Mouse (Mus musculus) retina, adult 2 months (tissue): ENCODE measurements around the gene 9130019O22Rik.
A peak's percentile ranks its signal among the peaks of the same experiment; 100 is the strongest.
"Not testable (repeated sequence)": the region's sequence is repeated elsewhere in the genome, so short reads cannot be mapped to it uniquely, and the experiment has no call there.

Source experiments
- DNase-seq: peaks from one replicate; pipeline ENCODE4 v3.0.0-alpha.2; 2012; ENCODE audit warnings: low read depth, low spot score

9130019O22Rik gene

GRCm38 (mm10) chr7:127375271-127376245, 11.4 kb downstream of the 9130019O22Rik start, which contains the start of gene Zfp747:
TSS of gene Zfp747 (minus strand) at chr7:127376050.
- peak; percentile 81 for DNase-seq

DNA sequence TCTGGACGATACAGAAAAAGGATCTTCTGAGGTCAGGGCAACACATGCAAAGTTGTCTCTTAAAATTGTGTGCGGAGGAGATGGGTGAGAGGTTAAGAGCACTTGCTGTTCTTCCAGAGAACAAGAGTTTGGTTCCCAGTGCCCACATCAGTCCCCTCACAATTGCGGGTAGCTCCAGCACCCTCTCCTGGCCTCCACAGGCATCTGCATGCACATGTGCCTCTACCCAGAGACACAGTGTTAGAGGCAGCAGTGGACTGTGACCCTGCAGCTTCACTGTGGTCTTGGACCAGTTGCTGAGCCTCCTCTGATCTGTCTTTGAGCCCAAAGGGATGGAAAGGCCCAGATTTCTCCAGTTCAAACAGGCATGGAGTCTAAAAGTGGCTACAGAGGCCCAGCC, 15.1 kb downstream of the 9130019O22Rik start:
- not testable (repeated sequence) for DNase-seq

DNA sequence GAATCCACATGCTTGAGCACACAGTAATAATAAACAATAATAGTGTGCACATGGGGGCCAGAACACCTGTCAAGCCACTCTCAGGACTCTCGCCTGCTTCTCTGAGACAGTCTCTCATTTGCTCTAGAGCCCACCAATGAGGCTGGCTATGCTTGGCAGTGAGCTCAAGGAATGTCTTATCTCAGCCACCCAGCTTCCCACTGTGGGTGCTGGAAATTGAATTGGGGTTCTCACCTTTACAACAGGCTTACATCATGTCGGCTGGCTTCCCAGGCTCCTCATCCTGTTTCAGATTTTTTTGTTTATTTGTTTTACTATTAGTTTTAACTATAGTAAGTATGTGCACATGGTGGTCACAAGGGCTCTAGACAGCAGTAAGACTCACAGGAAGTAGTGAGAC, 15.8 kb downstream of the 9130019O22Rik start:
- DNase-seq = no peak

DNA sequence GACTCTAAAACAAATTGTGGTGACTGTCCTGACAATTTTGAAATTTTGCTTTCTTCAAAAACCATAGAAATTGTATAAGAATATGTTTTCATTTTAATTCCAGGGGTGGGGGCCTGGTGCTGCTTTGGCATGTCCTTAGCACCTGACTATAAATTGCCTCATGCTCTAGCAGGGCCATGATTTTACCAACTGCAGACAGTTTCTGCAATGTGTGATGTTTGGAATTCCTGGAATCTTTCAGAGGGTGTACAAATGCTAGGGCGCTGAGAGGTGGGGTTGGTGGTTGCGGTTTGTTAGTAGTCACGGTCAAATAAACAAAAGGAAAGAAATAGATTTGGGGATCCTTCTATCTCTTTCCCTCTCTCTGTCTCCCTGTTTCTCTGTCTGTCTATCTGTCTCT, 20.7 kb downstream of the 9130019O22Rik start:
- no peak for DNase-seq

DNA sequence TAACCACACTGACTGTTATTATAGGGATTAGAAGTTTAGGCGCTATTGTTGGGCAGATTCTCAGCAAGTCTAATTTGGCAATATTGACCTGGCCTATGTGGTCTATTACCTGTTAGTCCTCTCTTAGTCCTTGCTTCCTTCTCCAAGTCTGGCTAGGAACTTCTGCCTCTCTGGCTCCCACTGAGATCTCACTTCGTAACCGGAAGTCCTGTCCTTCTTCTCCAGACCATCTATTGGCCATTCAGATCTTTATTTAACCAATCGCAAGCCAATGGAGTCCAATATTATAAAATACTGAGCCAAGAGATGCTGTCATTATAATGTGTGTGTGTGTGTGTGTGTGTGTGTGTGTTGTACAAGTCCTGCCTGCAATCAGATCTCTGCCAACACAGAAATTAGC, 22.8 kb downstream of the 9130019O22Rik start:
- no peak for DNase-seq

DNA sequence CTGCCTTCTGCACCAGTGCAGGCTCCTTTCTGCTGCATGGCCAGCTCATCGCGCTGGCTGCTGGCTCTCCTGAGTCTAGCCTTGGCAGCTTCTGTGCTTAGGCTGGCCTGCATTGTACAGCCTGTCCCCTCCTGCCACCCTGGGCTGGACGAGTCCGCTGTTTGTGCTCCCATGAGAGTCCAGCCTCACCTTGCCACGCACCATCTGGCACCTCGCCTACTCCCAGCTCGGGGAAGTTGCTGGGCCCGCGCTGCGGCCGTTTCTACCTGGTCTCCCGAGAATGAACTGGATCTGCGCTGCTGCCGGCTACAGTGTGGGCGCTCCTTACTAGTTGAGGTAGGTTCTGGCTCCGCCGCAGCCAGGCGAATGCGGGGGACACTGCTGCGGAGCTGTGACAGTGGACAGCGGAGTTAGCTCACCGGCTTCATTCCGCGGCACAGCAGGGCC, 23.5 kb downstream of the 9130019O22Rik start:
- no peak for DNase-seq

- DNase-seq = not testable (repeated sequence)
These were observed 24.5 kb downstream of the 9130019O22Rik start for GRCm38 (mm10) chr7:127362418-127362817.

DNA sequence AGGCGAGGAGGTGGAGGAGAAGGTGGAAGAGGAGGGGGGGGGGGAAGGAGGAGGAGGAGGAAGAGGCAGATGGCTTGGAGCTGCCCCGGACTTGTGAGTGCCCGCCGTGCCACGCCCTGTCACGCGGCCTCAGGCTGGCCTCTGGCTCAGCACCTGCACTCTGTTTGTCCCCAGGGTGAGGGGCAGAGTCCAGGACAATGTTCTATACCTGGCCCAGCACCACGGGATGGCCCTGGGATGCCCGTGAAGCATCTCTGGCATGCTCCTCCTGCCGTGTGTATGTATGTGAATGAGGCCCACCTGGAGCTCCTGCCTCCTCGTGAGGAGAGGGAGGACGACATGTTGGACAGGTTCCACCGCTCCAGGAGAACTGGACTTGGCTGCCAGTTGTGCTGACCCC, 25.5 kb downstream of the 9130019O22Rik start:
- DNase-seq = no peak

DNA sequence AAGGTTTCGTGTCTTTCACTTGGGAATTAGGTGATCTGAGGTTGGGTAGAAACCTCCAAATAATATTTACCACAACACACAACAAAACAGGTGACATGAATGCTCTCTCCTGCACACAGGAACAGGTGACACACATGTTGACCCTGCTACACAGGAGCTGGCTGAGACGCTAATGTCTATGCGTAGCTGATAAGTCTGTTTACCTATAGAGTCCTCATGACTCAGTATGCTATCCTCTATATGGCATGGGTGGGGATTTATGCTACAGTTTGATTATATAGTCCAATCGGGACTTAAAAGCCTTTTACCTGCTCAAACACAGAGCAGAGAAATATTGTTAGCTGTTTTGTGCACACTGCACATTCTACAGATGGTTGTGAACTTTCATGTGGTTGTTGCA, 26.7 kb downstream of the 9130019O22Rik start:
- DNase-seq = no peak

- DNase-seq = no peak
These were observed 28.5 kb downstream of the 9130019O22Rik start for GRCm38 (mm10) chr7:127358472-127358871.

GRCm38 (mm10) chr7:127357871-127358270, 29.1 kb downstream of the 9130019O22Rik start:
- no peak for DNase-seq

- DNase-seq = no peak
These were observed 31.2 kb downstream of the 9130019O22Rik start for GRCm38 (mm10) chr7:127355796-127356195.

- DNase-seq = no peak
These were observed 35.5 kb downstream of the 9130019O22Rik start for GRCm38 (mm10) chr7:127351230-127352004.

GRCm38 (mm10) chr7:127346676-127347075, 40.3 kb downstream of the 9130019O22Rik start:
- no peak for DNase-seq

DNA sequence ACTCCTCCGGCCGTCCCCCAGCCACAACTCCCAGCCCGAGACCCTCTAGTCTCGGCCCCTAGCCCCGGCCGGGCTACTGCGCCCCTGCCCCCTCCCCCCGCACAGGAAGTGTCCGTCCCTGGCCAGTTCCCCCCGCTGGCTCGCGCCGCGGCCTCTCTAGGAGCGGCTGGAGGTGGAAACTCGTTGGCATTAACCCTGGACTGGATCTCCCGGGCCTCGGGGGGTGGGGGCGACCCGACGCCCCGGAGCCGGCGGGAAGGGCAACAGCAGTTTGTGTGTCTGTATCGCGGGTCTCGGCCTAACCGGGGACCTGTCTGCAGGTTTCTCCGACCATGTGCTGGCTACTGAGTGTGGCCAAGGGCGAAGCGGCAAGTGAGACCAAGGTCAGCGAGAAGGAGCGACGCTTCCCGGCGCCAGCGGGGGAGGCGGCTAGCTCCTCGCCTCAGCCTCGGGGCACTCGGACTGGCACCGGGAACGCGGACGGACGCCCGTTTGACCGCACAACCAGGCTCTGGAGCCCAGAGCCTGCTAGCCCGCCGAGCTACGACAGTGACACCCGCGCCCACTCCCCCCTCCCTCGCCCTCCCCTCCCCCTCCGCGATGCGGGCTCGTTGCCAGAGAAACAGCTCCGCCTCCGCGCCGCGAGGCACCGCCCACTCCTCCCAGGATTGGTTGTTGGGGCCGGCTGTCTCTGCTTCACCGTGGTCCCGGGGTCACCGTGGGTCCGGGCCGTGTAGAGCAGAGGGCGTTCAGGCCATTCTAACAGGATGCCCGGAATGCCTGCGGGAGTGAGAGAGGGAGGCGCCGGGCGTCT, 41.2 kb downstream of the 9130019O22Rik start, which contains the start of gene Zfp768:
Gene Zfp768, minus strand, starts transcription at position 78 of the 814 bp plus-strand sequence.
- peak; percentile 90 for DNase-seq

GRCm38 (mm10) chr7:127345092-127345491, 41.9 kb downstream of the 9130019O22Rik start:
- DNase-seq = no peak

- DNase-seq = no peak
These were observed 42.6 kb downstream of the 9130019O22Rik start for GRCm38 (mm10) chr7:127344371-127344770.

GRCm38 (mm10) chr7:127343351-127344019, 43.5 kb downstream of the 9130019O22Rik start:
- no peak for DNase-seq

GRCm38 (mm10) chr7:127342888-127343287, 44.1 kb downstream of the 9130019O22Rik start:
- no peak for DNase-seq

- no peak for DNase-seq
These were observed 44.6 kb downstream of the 9130019O22Rik start for GRCm38 (mm10) chr7:127342332-127342731.

DNA sequence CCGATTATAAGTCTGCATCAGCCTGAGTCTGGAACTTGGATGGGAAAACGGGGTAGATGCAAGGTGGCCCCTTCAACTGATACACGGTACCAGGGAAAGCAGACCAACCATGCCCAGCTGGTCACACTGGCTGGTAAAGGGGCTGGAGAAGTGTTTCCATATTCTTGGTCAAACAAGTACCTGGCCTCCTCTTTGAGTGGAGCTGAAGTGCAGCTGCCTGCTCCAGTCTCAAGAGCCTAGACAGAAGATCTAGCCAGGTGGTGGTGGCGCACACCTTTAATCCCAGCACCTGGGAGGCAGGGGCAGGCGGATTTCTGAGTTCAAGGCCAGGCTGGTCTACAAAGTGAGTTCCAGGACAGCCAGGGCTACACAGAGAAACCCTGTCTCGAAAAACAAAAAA, 45.1 kb downstream of the 9130019O22Rik start:
- DNase-seq = not testable (repeated sequence)
